Mouse (Mus musculus): ENCODE results near the gene Psmb5. TPM values are rescaled to one million over a fixed set of nuclear protein-coding genes. Genes with fewer than 3 reads are reported as not detected.

Psmb5 gene
- polyA plus RNA-seq, 1 experiment from 2014 or later, result 399 TPM

- Histone ChIP-seq H3K9me3 (no peaks in the 10 kb centered on the region), H3K4me1 (peaks cover 22% of the 10 kb centered on the region), H3K4me3 (replicated peaks) (no peak overlapping the region), H3K27ac (no peak overlapping the region), H3K27me3 (no peaks in the 10 kb centered on the region), H3K9ac (no peak overlapping the region), H3K36me3 (replicated peaks) (peaks cover 64% of the 10 kb centered on the region), H3K4me2 (no peak overlapping the region)
- WGBS, result 73% methylated on average over 25 of the region's 25 CpGs
- no peak for ATAC-seq (ENCODE audit: low FRiP score)
Observed at GRCm38 (mm10) chr14:54642224-54642944, 24.6 kb upstream of the Psmb5 start.

GRCm38 (mm10) chr14:54641305-54641969 lies 23.6 kb upstream of the Psmb5 start, which contains the start of gene Cdh24:
TSS of gene Cdh24 (minus strand) at chr14:54641364.
- peaks cover 64% of the 10 kb centered on the region for H3K36me3 ChIP-seq (replicated peaks)
- no peaks in the 10 kb centered on the region for H3K27me3 ChIP-seq
- peak within 1 kb of the TSS; percentile 91 for H3K27ac ChIP-seq
- H3K4me2 ChIP-seq, result peak within 1 kb of the TSS; percentile 97
- peak within 1 kb of the TSS; percentile 96 for H3K9ac ChIP-seq
- H3K4me1 ChIP-seq, result peaks cover 22% of the 10 kb centered on the region
- H3K4me3 ChIP-seq (replicated peaks), result peak within 1 kb of the TSS; percentile 84
- ATAC-seq (ENCODE audit: low FRiP score), result peak; percentile 92
- WGBS, result under 1% methylated on average over 45 of the region's 52 CpGs
- H3K9me3 ChIP-seq, result no peaks in the 10 kb centered on the region

- Histone ChIP-seq H3K4me3 (replicated peaks) (peak within 1 kb of the TSS; percentile 84), H3K27ac (peak within 1 kb of the TSS; percentile 91), H3K9ac (peak within 1 kb of the TSS; percentile 96), H3K27me3 (no peaks in the 10 kb centered on the region), H3K4me1 (peaks cover 22% of the 10 kb centered on the region), H3K4me2 (peak within 1 kb of the TSS; percentile 97), H3K36me3 (replicated peaks) (peaks cover 64% of the 10 kb centered on the region), H3K9me3 (no peaks in the 10 kb centered on the region)
- WGBS, result under 1% methylated on average over 23 of the region's 28 CpGs
- no peak for ATAC-seq (ENCODE audit: low FRiP score)
Observed at GRCm38 (mm10) chr14:54640946-54641304, 23.1 kb upstream of the Psmb5 start, which contains the start of gene Gm17606. TSS of gene Gm17606 (plus strand) at chr14:54640952.

GRCm38 (mm10) chr14:54640121-54640520 lies 22.3 kb upstream of the Psmb5 start:
- peak overlapping the region; percentile 97 for H3K4me2 ChIP-seq
- H3K36me3 ChIP-seq (replicated peaks), result peaks cover 61% of the 10 kb centered on the region
- peaks cover 22% of the 10 kb centered on the region for H3K4me1 ChIP-seq
- H3K9me3 ChIP-seq, result no peaks in the 10 kb centered on the region
- peak overlapping the region; percentile 84 for H3K4me3 ChIP-seq (replicated peaks)
- H3K27ac ChIP-seq, result 0 out of 2 replicates have a peak overlapping the region, but pooled peaks have one; percentile 8
- peak overlapping the region; percentile 96 for H3K9ac ChIP-seq
- ATAC-seq (ENCODE audit: low FRiP score), result no peak
- WGBS, result 19% methylated on average over 4 of the region's 4 CpGs
- no peaks in the 10 kb centered on the region for H3K27me3 ChIP-seq

- H3K27me3 ChIP-seq, result no peaks in the 10 kb centered on the region
- 78% methylated on average over 5 of the region's 5 CpGs for WGBS
- peaks cover 22% of the 10 kb centered on the region for H3K4me1 ChIP-seq
- H3K27ac ChIP-seq, result no peak overlapping the region
- no peak overlapping the region for H3K9ac ChIP-seq
- peaks cover 61% of the 10 kb centered on the region for H3K36me3 ChIP-seq (replicated peaks)
- ATAC-seq (ENCODE audit: low FRiP score), result no peak
- no peaks in the 10 kb centered on the region for H3K9me3 ChIP-seq
- no peak overlapping the region for H3K4me3 ChIP-seq (replicated peaks)
- H3K4me2 ChIP-seq, result no peak overlapping the region
Observed at GRCm38 (mm10) chr14:54638210-54638609, 20.4 kb upstream of the Psmb5 start.

- Histone ChIP-seq H3K27me3 (no peaks in the 10 kb centered on the region), H3K4me3 (replicated peaks) (no peak overlapping the region), H3K9ac (no peak overlapping the region), H3K4me2 (no peak overlapping the region), H3K36me3 (replicated peaks) (peaks cover 62% of the 10 kb centered on the region), H3K9me3 (no peaks in the 10 kb centered on the region), H3K4me1 (peaks cover 22% of the 10 kb centered on the region), H3K27ac (no peak overlapping the region)
- ATAC-seq (ENCODE audit: low FRiP score), result no peak
- 50% methylated on average over 8 of the region's 8 CpGs for WGBS
Observed at GRCm38 (mm10) chr14:54636954-54637353, 19.1 kb upstream of the Psmb5 start.

GRCm38 (mm10) chr14:54634182-54634581 lies 16.4 kb upstream of the Psmb5 start:
- Histone ChIP-seq H3K36me3 (replicated peaks) (peaks cover 88% of the 10 kb centered on the region), H3K9ac (no peak overlapping the region), H3K4me2 (no peak overlapping the region), H3K27me3 (no peaks in the 10 kb centered on the region), H3K27ac (no peak overlapping the region), H3K9me3 (no peaks in the 10 kb centered on the region), H3K4me3 (replicated peaks) (no peak overlapping the region), H3K4me1 (peaks cover 5% of the 10 kb centered on the region; the same call in 1 of the 2 replicates)
- ATAC-seq (ENCODE audit: low FRiP score), result no peak
- 86% methylated on average over 4 of the region's 4 CpGs for WGBS

GRCm38 (mm10) chr14:54632252-54632651 lies 14.4 kb upstream of the Psmb5 start:
- no peak for ATAC-seq (ENCODE audit: low FRiP score)
- no peak overlapping the region for H3K9ac ChIP-seq
- H3K27ac ChIP-seq, result no peak overlapping the region
- 94% methylated on average over 37 of the region's 37 CpGs for WGBS
- no peak overlapping the region for H3K4me2 ChIP-seq
- H3K27me3 ChIP-seq, result no peaks in the 10 kb centered on the region
- no peak overlapping the region for H3K4me3 ChIP-seq (replicated peaks)
- peaks cover 76% of the 10 kb centered on the region for H3K36me3 ChIP-seq (replicated peaks)
- H3K9me3 ChIP-seq, result no peaks in the 10 kb centered on the region
- H3K4me1 ChIP-seq, result no peaks in the 10 kb centered on the region

GRCm38 (mm10) chr14:54631240-54631599 lies 13.4 kb upstream of the Psmb5 start:
- H3K27me3 ChIP-seq, result no peaks in the 10 kb centered on the region
- no peaks in the 10 kb centered on the region for H3K4me1 ChIP-seq
- no peaks in the 10 kb centered on the region for H3K9me3 ChIP-seq
- 67% methylated on average over 4 of the region's 4 CpGs for WGBS
- no peak for ATAC-seq (ENCODE audit: low FRiP score)
- H3K36me3 ChIP-seq (replicated peaks), result peaks cover 66% of the 10 kb centered on the region
- peak overlapping the region; percentile 51; the same call in 1 of the 2 replicates for H3K27ac ChIP-seq
- no peak overlapping the region for H3K4me2 ChIP-seq
- H3K4me3 ChIP-seq (replicated peaks), result no peak overlapping the region
- H3K9ac ChIP-seq, result no peak overlapping the region

GRCm38 (mm10) chr14:54630583-54631239 lies 12.9 kb upstream of the Psmb5 start:
- Histone ChIP-seq H3K4me1 (no peaks in the 10 kb centered on the region), H3K27me3 (no peaks in the 10 kb centered on the region), H3K27ac (peak overlapping the region; percentile 51; the same call in 1 of the 2 replicates), H3K9me3 (no peaks in the 10 kb centered on the region), H3K4me2 (no peak overlapping the region), H3K9ac (no peak overlapping the region), H3K4me3 (replicated peaks) (no peak overlapping the region), H3K36me3 (replicated peaks) (peaks cover 61% of the 10 kb centered on the region)
- ATAC-seq (ENCODE audit: low FRiP score), result peak; percentile 47; the same call in 1 of the 2 replicates
- 78% methylated on average over 11 of the region's 11 CpGs for WGBS

- Histone ChIP-seq H3K27ac (no peak overlapping the region), H3K4me2 (no peak overlapping the region), H3K27me3 (no peaks in the 10 kb centered on the region), H3K9ac (no peak overlapping the region), H3K4me3 (replicated peaks) (no peak overlapping the region), H3K4me1 (no peaks in the 10 kb centered on the region), H3K36me3 (replicated peaks) (peaks cover 55% of the 10 kb centered on the region), H3K9me3 (no peaks in the 10 kb centered on the region)
- ATAC-seq (ENCODE audit: low FRiP score), result no peak
- WGBS, result 87% methylated on average over 2 of the region's 2 CpGs
Observed at GRCm38 (mm10) chr14:54629797-54630196, 12.0 kb upstream of the Psmb5 start.

- no peak overlapping the region for H3K4me3 ChIP-seq (replicated peaks)
- no peak overlapping the region for H3K27ac ChIP-seq
- no peak overlapping the region for H3K4me2 ChIP-seq
- peaks cover 38% of the 10 kb centered on the region for H3K36me3 ChIP-seq (replicated peaks)
- H3K27me3 ChIP-seq, result no peaks in the 10 kb centered on the region
- no peaks in the 10 kb centered on the region for H3K4me1 ChIP-seq
- WGBS, result 74% methylated on average over 5 of the region's 5 CpGs
- no peak for ATAC-seq (ENCODE audit: low FRiP score)
- H3K9ac ChIP-seq, result no peak overlapping the region
- no peaks in the 10 kb centered on the region for H3K9me3 ChIP-seq
Observed at GRCm38 (mm10) chr14:54628103-54628502, 10.3 kb upstream of the Psmb5 start.

Data from forebrain, embryonic 12.5 days (tissue).